Mouse (Mus musculus) c-Kit-negative CD71-positive TER-119-positive erythroid progenitor cells, embryonic 14.5 days (primary cell): ENCODE measurements around the gene 9430097D07Rik.

ENCODE experiments used
- DNase-seq: peaks from one replicate; pipeline ENCODE4 v3.0.0-alpha.2; 2013; ENCODE audit warnings: low read depth, low spot score

Gene 9430097D07Rik

DNA sequence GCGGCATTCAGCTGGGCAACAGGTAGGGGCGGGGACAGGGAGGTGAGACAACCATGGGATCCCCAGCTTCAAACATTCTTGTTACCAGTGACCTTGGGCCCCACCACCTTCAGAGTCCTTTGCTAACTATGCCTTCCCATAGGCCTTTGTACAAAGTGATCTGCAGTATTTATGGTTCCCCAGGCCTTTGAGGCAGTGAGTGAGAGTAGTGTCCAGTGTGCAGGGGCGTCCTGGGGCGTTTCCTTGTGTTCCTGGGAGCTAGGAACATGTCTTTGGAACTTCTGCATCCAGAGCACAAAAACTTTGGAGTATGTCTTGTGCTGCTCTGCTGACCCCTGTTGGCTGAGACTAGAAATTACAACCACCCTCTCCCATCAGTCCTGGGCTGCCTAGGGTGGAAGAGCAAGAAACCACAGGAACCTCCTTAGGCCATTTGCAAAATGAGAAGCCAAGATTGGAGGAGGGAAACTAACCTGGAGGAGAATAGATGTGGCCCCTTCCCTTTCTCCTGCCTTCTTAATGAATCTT is 8.9 kb downstream of the 9430097D07Rik start:
- DNase-seq, result peak; percentile 45

DNA sequence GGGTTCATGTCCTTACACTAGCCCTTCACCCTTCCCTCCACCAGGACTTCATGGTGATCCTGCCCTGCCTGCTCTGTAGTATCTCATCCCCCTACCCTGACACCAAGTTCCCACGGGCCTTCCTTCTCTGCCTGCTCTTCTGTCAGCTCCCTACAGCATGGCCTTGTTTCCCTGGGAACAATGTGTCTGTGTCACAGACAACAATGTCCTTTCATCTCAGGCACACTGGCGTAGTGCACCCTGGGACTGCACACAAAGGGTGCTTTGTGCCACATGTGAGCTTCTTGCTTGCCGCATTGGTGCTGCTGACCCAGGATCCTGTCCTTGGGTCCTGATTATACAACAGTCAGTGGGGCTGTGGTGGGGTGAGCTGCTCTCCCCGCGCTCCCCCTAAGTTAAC is 15.9 kb downstream of the 9430097D07Rik start:
- DNase-seq, result no peak

DNA sequence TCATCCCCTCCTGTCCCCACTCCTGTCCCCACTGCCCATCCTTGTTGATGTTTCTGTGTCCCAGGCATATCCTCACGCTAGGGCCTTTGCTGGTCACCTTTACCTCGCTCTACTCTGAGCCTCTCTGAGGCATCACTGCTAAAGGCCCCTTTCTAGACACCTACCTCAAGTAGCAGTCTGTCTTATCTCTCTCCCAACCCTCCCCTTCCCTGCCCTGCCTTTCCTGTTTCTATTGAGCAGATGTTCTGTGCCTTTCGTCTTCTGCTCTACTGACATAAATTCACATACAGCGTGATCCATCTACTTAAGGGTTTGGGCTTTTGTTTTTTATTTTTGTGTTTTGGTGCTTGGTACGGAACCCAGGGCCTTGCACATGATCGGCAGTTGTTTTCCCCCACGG is 19.5 kb downstream of the 9430097D07Rik start:
- no peak for DNase-seq

DNA sequence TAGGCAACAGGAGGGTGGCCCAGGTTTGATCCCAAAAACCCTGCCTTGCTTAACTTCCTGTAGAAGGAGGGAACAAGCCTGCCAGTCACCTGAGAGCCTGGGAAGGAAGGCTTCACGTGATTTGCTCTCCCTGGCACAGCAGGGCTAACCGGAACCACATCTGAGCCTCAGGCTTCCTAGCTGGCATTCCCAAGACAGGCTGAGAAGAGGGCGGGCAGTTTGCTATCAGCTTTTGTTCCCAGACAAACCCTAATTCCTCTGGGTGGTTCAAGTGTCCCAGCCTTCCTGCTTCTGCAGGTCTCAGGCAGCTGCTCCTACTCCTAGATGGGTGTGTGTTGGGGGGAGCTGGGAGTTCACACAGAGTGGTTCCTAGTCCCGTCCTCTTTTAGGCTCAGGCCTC is 20.0 kb downstream of the 9430097D07Rik start:
- DNase-seq, result no peak

DNA sequence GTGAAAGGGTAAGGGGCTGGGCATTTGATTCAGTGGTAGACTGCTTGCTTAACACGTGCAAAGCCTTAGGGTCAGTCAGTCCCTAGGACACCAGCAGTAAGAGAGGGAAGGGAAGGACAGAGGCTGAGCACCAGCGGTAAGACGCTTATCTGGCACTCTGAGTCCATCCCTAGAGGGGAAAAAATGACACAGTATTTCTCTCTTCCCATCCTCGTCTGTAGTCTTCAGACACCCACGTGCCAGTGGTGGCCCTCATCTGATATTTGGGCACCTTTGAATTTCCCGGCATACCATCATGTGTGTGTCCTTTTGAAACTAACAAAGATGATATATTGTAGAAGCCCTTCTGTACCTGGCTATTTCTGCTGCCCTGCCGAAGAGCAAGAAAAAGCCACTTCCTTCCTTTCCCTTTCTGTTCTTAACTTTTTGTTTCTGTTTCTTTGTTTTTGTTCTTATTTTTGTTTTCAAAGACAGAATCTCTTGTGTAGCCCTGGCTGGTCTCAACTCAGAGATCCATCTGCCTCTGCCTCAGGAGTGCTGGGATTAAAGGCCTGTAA is 21.8 kb downstream of the 9430097D07Rik start:
- no peak for DNase-seq

DNA sequence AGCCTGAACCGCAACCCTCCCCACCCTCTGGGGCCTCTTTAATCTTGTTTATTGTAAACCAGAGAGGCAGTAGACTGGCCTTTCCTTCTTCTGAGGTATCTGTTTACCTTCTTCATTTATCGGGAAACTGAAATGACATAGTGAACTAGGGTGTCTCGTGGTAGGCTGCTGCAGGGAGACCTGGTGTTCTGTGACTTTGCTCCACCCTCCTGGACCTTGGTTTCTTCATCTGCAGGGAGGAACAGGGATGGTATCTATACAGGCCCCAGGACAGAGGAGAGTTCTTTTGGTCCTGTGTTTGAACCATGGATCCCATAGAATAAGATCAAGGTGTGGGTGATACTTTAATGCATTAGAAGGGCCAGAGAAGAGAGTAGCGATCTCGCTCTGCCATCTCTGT is 24.2 kb downstream of the 9430097D07Rik start:
- DNase-seq, result no peak

DNA sequence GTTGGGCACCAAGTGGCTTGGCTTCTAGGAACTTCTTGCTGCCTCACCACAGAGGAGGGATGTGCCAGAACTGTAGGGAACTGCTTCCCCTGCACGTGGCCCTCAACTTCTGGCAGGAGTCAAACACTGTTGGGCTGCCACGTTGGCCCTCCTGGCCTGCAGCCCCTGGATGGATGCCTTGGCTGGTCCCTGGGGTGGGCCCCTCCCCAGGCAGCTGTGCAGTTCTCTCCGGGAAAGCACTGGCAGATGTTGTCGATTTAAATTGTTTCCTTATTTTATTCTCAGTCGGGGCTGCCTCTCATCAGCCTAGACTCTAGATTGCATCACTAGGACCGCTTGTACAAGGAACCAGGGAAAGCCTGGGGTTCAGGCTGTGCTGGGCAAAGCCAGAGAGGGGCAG is 25.7 kb downstream of the 9430097D07Rik start:
- no peak for DNase-seq

DNA sequence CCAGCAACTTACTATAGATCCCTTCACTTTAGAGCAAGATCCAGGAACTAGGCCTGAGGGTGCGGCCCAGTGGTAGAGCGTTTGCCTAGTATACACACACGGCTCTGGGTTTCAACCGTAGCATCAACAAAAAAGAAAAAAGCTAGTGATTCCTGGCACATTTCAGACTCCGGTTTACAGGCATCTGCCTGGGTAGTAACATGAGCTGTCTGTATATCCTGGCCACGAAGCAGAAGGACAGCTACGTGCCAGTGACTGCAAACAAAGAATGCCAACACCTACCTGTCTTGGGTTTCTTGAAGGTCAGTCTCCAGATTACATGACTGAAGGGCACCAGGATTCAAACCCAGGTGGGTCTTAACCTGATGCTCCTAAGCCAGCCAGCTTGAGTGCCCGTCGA is 26.3 kb downstream of the 9430097D07Rik start:
- DNase-seq, result no peak

DNA sequence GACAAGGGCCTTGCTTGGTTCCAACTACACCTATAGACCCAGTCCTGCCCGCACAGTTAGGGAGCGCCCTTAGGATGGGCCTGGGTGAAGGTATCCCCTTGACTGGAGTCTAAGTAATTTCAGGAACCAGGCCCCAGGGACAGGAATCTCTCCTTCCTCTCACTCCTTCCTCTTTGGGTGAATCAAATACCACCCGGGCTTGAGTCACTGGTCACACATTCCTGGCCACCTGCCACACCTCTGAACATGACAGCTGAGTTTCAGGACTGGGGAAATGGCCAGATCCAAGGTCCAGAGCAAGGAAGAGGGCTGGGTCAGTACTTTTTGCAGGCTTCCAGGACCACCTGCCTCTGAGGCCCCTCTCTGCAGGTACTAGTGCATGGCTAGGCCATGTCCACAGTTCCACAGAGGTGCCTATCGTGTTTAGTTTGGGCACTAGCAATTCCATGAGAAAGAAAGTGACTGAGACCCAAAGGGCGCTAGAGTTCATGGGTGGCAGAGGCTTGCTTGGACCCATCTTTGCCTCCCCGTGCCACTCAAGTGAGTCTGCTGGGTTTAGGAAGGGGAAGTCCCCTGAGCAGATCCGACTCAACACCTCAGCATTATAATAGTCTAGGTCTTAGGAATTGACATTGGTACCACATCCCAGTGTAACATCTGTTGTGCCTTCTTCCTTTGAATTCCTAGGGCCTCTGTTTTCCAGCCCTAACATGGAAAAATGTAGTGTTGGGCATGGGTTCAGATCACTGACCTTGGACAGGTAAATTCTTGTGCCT is 27.3 kb downstream of the 9430097D07Rik start:
- no peak for DNase-seq

DNA sequence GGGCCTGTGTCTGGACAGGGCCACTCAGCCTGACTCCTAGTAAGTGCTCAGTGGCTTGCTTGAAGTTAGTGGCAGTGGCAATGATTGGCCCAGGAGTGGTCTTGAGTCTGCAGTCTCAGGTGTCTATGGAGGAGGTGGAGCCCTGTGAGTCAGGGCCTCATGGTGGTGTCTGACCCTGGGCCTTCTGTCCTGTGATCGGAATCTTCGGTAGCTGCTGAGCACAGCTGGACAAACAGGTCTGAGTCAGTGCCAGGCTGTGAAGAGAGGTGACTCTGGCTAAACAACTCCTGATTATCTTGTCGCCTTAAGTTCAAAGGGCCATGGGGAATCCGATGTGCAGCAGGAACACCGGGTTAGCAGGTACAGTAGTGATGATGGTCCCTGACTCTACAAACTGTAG is 28.1 kb downstream of the 9430097D07Rik start:
- no peak for DNase-seq

DNA sequence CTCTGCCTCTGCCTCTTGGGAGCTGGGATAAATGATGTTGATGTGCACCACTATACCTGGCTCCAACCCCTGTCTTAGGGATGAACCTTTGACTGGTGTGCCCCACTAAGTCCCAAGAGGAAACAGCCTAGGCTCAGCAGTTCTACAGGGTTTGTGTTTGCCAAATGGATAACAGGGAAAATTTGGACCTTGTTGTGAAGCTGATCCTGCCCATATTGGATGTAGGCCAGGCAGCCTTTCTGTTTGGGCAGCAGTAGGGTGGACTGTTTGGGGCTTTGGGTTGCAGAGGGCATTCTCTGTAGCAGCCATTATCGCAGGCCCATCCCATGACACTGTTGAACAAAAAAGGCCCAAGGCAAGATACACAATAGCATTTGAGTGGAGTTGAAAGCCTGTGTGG is 28.5 kb downstream of the 9430097D07Rik start:
- no peak for DNase-seq

DNA sequence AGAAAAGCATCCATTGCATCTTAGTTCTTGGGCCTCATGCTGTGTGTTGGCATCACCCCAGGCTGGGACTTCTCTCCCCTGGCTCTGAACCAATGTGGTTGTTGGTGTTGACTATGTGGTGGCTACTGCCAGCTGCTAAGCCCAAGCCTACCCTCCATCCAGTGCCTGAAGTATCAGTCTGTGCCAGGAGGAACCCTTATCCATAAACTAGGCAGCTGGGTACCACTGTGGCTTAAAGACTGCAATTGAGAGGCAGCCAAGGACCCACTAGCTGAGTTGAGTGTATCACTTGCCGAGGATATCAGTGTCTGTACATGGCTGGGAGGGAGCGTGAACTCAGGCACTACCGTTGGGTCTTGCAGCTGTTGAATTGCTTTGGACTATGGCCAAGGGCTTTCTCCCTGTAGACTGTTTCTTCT is 32.4 kb downstream of the 9430097D07Rik start:
- no peak for DNase-seq

DNA sequence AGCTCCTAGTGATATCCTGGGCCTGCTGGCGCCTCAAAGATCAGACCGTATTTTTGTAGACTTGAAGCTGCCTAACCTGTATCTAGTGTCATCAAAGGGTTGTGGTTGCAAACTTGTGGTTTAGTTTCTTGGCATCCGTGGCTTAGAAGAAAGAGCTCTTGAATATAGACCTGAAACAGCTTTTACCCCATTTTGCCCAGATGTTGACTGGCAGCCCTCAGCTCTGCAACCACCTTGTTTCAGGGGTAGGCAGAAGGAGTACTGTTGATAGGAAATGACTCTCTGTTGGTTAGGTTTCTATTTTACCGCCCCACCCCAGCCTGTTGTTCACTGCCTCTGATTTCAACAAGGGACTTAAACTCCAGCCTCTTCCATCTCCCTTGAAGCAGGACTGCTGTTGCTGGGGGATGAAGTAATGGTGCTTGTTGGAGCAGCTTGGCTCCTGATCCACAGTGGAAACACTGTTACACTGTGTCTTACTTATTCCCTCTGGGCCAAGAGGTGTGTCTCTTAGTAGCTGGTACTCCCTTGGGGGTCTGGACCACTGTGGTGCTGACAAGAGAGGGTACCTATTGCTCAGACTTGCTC is 33.4 kb downstream of the 9430097D07Rik start:
- DNase-seq, result no peak

DNA sequence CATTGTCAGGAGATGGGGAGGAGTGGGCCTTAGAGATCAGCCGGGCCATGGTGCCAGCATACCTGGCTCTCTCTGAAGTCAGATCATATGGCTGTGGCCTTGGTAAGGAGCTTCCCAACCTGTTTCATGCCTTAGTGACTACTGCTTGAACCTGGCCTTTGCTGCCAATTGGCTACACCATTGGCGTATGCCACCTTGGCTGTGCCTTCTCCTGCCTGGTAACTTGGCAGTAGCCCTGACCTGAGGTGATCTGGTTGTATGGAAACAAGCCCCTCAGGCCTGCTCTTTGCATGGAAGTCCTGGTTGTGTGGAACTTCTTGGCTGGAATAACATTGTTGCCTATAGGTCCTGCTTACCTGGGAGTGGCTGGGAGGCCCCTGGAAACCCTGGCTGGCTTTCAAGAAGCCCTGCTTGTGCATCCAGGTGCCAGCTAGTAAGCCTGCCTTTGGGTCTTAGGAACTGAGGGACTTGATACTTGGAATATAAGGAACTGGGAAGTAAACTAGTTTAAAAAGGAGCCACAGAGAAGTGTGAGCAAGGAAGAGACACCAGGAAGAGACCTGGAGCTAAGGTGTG is 34.1 kb downstream of the 9430097D07Rik start:
- no peak for DNase-seq

DNA sequence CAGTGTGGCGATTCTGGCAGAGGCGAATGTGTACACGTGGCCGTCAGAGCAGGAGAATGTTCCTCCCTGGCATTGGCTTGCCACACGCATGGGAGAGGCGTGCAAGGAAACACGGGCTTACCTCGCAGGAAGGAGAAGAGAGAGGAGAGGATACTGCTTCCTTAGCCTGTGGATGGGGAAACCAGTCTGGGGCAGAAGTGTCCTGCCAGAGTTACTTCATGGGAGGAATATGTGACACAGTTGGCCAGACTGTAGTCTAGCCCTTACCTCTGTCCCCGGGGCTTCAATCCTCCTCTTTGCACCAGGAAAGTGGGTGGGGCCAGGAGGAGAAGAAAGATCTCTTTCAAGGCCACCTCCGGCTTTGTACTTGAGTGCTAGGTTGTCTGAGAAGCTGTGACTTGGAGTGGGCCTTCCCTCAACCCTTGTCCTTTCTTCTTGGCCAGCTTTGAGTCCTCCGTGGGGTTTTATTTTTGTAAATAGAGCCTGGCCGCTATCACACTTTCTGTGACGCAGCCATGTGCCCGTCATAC is 36.0 kb downstream of the 9430097D07Rik start:
- no peak for DNase-seq

DNA sequence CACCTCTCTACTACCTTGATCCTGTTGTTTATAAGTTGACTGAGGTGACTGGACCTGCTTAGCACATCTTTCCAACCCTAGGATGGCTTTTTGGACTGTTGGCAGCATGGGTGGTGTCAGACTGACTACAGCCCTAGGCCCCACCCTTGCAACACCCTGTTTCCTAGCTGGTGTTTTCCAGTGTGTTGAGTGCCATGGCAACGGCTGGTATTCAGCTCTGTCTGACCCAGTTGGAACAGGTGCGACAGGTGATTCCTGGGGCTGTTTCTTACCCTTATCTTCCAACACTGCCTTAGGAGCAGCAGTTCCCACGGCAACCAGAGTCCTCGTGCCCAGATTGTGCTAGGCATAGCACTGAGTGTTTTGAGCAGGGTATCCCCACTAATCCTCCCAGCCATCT is 37.0 kb downstream of the 9430097D07Rik start:
- no peak for DNase-seq

DNA sequence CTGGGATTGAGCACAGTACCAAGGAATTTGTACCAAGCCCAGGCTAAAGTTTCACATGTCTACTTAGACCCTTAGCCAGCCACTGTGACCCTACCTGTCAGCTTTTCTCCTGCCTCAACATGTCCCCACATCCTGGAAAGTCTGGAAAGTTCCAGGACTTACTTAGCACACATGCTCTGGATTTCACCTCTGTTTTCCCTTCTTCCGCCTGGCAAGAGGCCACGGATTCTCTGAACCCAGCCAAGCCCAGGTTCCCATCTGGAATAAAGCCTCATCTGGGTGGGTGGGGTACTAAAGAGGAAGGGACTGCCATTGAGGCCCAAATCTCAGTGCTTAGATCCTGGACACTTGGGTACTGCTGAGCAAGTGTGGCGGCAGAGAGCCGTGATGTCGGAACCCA is 37.5 kb downstream of the 9430097D07Rik start:
- no peak for DNase-seq

DNA sequence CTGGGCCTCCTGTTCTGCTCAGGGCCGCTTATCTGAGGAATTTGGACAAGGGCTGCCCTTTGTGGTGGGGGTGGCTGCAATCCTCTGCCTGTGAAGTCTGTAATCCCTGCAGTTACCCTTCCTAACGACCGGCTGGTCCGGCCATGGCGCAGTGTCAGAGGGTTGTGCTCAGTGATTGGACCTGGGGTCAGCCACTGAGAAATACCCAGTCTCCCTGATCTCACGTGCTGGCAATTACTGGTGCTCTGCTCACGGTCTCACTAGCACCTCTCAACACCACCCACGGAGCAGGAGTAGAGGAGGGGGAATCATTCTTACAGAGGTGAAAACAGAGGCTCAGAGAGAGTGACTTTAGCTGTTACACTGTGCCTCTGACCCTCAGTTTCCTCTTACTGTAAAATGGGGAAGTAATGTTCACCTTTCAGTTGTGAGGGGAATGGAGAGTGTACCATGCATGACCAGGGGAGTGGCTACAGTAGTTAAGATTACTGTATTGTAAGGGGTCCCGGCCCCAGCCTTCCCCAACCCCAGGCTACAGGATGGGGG is 38.1 kb downstream of the 9430097D07Rik start:
- DNase-seq, result no peak

DNA sequence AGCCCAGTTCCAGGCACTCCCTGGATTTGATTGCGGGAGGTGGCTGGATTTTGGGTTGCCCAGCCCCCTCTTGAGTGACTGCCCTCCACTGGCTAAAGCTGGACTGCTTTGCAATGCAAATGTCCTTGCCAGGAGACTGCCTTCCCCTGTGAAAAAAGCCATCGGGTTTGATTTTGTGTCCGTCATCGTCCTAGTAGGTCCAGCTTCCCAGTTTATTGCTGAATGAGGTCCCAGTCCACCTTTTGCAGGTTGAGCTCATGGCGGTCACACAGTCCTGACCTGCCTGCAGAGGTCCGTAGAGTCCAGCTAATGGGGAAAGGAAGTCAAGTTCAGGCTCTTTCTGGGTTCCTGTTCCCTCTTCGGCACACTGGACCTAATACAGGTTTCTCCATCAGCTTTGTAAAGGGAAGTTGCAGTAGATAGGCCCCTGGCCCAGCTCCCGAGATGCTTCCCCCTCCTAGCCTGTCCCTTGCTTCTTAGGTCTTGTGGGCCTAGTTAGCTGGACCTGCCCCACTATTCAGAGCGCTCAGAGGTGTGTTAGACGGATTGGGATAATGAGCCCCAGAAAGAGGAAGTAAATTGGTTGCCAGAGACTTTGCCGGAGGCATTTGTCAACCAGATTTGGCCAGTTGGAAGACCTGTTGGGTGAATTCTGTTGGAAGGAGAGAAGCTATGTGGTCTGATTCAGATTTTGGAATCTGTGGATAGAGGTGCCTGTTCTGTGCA is 38.7 kb downstream of the 9430097D07Rik start:
- DNase-seq, result no peak

DNA sequence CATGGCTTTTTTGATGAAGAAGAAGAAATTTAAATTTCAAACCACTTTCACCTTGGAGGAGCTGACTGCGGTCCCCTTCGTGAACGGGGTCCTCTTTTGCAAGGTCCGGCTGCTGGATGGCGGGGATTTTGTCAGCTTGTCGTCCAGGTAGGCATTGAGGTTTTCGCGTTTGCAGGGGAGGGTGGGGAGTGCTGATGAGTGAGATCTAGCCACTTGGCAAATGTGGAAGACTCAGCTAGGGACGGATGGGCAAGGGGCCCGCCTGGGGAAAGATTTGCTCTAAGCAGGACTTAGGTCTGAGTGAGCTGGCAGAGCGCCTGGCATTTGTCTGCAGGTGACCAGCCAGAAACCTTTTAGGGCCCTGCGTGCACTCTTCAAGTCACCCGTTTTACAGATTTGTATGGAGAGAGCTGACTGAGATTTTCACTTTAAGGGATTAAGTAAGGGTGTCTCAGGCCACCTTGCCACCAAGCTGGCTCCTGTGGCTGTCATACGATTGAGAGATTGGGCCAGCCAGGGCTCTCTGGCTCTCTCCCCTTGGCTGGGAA is 39.3 kb downstream of the 9430097D07Rik start:
- no peak for DNase-seq

DNA sequence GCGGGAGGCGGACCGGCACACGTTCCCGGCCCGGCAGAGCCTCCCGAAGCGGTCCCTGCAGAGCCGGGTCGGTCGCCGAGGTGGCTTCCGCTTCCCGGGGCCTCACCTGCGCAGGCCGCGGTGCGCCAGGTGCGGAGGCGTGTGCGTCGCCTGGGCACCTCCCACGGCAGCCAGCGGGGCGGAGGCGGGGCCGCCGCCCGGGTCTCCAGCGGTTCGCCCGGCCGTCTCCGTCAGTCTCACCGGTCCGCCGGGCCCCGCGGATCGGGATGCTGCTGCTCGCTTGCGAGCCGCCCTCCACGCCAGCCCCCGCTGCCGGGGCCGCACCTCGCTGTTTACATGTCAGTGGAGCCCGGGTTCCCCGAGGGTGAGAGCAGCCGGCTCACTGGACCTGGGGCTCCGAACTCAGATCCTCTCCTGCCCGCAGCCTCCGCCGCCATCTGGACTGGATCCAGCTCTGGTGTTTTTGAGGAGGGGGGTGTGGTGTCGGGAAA is 39.9 kb downstream of the 9430097D07Rik start:
- no peak for DNase-seq
